Mouse (Mus musculus): ENCODE data around the gene Pde4d.

- TF ChIP-seq CTCF (IDR thresholded peaks at IDR 0.05; ENCODE audit: borderline replicate concordance, insufficient read depth, low read depth, low read length) (no peak), POLR2A (IDR thresholded peaks at IDR 0.05; ENCODE audit: borderline replicate concordance, insufficient read depth, low read length) (no peak)
These were observed 755.8 kb downstream of the Pde4d start for GRCm38 (mm10) chr13:109205541-109205940.
